Mouse (Mus musculus) spleen, postnatal 36 days (tissue): Measurements from ENCODE around the gene Nectin1.

Source experiments
- DNase-seq, 2 experiments: peaks; one replicate each; pipeline ENCODE4 v3.0.0; 2022; ENCODE audit warnings: low spot score in 2 of 2, mixed read lengths in 1 of 2

The Nectin1 gene

DNA sequence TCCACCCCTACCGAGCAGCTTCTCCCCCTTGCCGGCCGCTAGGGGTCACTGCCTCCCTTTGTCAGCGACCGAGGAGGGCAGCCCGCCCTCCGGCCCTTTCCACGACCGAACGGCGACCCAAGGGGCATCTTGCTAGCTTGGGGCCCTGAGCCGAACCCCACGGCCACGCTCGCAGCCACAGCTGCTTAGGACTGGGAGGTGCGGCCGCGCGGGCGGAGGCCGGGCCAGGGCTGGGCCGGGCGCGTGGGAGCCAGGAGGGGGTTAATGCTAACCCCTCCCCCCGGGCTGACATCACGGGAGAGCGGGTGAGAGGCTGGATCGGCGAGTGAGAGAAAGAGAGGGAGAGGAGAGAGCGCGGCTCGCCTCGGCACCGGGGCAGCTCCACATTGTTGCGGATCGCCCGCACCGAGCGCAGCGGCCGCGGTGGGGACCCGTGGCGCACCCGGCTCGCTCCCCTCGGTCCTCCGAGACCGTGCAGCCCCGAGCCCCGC, at the start of gene Nectin1:
Gene Nectin1, plus strand, starts transcription at position 338 of the 491 bp plus-strand sequence.
- DNase-seq, result peak; percentile 54 to 58

DNA sequence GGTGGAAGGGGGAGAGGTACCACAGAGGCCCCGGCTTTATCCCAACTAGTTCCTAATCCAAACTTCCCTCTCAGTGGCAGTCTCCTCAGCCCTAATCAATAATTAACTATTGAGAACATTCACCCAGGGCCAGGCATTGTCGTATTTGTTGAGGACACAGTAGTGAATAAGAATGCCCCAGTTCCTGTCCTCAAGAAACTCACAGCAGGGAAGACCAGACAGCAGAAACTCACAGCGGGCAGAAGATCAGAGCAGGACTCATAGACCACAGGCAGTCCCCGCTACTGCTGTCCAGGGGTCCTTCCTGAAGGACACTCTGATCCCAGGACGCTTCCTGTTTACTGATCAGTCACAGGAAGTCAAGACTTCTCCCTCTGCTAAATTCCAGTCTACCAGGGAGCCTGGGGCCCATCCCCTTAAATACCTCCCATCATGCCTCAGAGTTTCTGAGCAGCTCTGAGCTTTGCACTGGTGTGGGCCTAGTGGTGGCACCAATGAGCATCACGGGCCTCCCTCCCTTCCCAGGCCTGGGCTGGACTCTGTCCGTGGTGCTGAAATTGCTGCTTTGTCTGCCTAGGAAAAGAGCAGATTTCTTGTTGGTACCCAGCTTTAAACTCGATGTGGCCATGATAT, 45.6 kb upstream of the Nectin1 start:
- no peak for DNase-seq

DNA sequence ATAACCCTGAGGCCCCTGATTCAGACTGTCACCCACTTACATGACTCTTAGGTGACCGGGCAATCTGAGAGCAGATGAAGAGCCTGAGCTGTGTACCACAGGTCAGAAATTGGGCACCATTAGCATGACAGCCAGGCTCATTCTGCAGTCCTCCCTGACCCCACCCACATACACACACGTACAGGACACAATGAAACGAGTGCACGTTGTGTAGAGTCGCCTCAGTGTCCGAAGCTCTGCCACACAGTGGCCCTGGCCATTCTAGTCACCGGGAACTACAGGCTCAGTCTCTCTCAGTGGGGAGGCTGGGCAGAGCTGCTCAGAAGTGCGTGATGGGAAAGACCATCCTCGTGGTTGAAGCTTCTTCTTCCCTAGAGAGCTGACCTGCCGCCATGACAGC, 44.9 kb upstream of the Nectin1 start:
- no peak for DNase-seq

DNA sequence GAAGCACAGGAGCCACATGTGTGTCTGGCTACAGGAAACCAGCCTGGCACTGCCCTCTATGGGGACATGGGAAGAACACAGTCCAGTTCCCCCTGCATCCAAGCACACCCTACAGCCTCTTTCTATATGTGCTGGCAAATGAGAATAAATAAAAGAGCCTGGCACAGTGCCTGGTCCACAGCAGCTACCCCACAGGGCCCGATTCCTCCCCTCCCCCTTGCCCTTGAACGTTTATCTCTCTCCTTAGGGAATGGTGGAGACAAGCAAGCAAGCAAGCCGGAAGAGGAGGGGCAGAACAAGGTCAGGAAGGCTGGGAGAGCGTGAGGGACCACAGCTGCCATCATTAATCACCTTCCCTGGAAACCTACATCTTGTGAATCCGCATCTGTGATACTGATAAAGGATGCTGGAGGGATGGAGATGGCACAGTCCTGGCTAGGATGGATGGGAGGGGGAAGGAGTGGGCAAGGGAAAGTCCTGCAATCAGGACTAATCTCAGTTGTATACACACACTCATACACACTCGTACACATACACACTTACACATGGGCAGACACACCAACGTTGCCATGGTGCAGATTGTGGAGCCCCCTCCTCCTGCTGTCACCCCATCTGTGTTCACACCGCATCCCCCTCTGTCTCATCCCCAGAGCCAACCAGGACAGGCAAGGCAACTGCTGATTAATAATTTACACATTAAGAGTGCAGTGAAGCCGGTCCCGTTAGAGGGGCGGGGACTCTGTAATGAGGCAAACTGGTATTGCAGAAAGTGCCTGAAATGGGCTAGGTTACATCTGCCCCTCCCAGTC, 44.2 kb upstream of the Nectin1 start:
- DNase-seq, result no peak

DNA sequence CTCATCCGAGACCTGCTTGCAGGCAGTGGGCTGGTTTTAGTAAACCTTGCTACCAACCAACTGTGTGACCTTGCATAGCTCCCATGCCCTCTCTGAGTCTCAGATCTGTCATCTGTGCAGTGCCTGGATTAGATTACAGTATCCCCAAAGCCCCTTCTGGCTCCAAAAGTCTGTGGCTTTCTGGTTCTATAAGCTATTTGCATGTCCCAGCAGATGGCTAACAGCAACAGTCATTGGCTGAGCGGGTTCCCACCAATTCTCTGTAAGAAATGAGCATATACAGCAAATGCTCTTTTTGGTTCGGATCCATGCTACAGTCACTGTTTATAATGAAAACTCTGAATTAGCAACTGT, 43.6 kb upstream of the Nectin1 start:
- DNase-seq, result no peak

DNA sequence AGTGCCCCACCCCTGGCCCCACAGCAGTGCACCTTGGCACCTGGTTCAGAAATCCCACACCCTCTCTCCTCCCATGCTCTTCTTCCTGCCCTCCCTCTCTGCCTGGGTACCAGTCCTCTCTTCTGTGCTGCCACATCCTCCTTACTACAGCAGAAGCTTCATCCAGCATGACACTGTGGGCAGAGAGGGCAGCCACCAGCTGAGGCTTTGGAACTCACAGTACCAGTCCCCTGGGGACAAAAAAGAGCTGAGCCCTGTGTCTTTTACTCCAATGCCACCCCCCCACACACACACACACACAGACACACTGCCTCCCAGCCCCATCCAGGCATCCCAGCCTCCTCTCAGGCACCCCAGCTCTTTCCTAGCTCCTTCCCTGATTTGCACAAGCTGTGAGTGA, 42.0 kb upstream of the Nectin1 start:
- DNase-seq, result no peak

DNA sequence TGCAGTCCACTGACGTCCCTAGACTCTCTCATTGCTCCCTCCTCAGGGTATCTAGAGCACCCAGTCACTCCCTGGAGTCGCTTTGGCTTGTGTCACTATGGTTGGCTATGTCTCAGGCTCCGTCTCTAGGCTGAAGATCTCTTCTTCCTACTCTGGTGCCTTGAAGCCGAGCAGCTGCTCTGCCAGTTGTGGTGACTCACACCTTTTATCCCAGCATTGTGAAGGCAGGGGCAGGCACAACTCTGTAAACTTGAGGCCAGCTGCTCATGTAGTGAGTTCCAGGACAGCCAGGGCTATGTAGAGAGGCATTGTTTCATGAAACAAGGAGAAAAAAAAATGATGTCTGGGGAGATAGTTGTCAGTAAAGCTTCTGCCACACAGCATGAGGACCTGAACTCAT, 36.2 kb upstream of the Nectin1 start:
- DNase-seq, result no peak

DNA sequence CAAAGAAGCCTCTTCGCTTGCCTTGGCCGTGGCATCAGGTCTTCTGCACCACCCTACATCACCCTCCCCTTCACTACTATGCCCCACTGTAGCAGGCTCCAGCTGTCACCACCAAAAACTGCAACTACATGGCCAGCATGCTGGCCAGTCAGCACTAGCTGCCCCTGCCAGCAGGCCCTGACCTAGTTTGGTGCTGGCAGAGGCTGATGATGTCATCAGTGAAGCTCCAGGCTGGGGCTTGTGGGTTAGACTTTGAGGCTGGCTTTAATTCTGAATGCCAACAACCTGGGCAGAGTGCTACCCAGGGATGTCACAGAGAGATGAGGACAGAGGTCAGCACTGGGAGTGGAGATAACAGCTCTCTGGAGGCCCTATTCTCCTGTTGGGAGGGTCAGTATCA, 35.1 kb upstream of the Nectin1 start:
- DNase-seq, result no peak

DNA sequence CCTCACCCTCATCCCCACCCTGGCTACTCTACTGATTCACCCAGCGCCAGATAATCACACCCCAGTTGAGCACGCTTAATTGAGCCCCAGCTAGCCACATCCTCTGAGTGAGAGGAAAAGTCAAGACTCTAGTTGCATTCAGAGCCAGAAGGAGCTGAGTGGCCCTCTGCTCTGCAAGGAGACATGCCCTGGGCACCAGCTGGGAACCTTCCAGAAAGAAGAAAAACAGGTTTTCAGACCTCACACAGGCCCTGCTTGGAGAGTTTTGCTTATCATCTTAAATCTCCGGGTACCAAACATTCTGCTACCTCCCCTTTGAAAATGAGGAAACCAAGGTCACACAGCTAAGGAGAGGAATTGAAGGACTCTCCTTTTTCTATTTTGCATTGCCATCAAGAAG, 30.4 kb upstream of the Nectin1 start:
- DNase-seq, result no peak

DNA sequence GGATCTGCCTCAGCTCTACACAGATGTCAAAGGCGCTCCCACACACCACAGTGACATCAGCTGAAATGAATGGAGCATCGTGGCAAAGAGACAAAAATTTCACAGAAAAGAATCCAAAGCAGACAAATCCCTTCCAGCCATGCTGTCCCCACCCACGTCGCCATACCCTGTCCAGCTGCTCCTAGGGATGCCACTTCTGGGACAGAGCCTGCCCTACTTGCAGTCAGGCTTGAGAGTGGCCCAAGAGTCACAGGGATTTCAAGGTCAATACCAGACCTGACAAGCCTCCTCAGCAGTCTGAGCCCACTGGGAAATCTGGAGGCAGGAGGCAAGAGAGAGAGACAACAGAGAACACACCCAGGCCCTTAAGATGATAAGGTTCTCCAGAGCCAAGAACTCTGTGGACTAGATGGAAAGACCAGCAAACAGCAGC, 24.4 kb upstream of the Nectin1 start:
- DNase-seq, result no peak

DNA sequence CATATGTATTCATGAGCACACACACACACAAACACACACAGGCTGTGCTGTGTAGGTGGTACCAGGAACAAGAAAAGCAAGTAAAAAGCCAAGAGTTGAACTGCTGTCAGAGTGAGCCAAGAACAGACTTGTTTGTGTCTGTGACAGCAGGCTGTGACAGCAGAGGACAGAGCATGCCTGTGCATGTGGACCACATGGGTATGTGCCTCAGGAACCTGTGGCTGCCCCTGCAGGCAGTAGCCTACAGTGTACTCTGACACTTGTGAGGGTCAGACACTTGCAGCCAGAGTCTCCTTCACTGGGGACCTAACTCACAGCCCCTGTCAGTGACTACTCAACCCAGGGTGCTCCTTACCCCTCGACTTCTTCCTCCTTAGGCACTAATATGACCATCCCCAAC, 23.7 kb upstream of the Nectin1 start:
- DNase-seq, result no peak

DNA sequence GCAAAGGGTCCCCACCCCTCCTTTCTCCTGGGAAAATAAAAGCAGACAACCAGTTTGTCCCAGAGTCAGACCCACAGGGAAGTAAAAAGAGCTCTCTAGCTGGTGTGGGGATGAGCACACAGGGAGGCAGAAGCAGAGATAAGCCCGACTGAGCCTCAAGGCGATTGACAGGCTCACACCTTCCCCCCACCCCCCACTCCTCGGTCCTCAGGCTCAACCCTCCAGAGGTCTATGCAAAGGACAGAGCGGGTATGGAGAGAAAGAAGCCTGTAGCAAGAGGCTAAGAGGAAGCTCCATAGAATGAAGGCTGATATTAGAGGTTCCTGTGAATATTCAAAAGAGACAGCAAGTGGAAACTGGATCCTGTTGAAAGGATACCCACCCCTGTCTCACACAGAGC, 19.7 kb upstream of the Nectin1 start:
- DNase-seq, result no peak

DNA sequence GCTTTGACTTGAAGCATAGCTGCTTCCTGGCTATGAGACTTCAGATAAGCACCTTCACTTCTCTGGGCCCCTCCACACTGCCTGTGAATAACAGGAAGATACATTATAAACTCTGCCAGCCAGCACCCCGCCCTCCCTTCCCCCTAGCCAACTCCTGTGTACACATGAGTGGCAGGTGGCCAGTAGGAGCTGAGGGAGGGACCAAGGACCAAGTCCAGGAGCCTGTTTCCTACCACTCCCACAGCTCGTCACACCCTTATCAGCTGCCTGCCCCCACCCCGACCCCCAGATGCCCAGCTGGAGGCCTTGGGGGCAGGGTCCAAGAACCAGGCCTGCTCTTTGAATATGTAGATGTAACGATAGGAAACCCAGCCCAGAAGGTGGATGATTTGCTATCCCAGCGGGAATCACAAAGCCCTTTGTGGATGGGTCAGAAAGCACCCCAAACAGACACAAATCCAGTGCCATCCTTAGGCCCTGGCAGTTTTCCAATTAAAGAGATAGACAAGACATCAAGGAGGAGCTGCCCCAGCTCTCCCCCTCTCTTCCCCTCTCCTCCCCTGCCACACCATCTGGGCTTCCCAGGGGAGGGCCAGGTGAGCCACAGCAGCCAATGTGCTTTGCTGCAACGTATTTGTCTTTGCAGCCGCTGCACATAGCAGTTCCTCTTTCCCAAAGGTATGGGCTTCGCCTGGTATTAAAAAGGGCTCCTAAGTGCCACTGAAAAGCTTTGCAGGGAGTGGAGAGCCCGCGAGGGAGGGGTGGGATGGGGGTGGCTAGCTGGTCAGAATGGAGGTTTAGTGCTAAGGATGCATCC, 14.1 kb upstream of the Nectin1 start:
- no peak for DNase-seq

DNA sequence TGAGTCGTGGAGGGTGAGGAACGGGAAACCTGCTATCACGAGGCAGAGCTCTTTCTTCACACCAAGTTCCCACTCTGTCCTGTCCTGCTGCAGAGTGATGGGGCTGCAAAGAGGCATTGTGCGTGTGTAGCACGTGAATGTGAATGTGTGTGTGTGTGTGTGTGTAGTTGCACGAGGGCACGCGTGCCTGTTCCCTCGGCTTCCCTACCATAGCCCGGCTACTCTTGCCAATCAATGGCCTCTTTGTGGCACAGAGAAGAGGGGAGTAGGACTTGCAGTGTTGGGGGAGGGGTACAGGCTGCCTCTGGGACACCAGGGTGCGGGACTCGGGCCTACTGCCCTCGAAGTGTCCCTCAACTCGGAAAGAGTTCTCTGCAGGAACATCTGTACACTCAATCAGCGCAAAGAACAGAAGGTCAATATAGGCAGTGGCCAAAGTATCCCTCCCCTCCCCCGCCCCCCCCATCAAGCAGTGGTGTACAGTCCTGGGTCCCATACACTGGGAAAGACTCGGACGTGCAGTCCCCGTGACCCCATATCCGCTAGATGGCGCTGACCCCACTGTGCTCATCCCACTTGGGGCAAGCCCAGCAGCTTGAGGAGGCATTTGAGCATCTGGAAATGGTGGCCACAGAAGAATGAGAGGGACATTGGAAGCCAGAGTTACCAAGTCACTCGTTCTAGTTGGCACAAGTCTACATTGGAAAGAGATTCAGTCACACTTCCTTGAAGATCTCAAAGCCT, 13.3 kb upstream of the Nectin1 start:
- DNase-seq, result no peak

DNA sequence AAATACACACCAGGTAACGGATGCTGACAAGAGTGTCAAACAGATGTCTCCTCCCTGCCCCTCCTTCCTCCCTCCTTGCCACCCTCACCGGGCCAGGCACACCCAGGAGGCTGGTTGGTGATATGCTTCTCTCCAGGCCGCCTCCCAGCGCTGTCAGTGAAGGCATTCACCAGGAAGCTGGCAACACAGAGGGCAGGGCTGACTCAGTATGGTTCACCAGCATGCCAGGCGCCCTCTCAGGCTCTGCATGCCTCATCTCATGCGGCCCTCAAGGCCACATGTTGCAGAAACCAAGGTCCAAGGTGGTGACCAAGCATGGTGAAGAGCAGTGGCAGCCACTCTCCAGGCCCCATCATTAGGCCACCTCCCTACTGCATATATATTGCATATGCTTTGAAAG, 11.9 kb upstream of the Nectin1 start:
- DNase-seq, result no peak

DNA sequence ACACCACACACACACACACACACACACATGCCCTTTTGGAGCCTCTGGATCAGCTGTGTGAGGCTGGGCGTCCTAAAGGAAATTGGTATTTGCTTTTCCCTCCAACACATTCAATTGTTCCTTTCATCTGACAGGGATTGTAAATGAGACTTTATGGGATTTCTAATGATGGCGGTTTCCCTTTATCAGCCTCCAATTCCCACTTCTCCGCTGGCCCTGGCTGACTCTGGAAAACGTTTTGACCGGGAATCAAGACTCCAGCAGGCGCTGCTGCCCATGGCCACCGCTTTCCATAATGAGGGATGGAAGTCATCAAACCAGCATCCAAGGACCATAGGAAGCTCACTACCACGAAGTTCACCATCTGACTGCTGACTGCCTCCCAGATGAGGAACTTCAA, 11.1 kb upstream of the Nectin1 start:
- no peak for DNase-seq

DNA sequence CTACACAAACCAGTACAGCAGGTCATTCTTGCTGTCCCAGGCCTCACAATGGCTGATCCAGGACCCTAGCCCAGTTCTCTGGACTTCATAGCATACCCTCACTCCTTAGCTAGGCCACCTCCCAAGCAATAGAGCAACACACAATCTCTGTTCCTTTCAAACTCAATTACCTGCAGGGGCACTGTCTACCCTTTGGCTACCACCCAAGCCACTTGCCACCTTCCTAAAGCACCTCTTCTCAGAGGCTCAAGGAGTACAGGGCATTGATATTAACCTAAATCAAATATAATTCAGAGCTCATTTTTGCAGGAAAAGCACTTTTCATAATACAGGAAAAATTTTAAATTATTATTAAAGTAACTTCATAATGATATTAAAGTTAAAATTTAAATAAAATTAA, 8.8 kb upstream of the Nectin1 start:
- no peak for DNase-seq

DNA sequence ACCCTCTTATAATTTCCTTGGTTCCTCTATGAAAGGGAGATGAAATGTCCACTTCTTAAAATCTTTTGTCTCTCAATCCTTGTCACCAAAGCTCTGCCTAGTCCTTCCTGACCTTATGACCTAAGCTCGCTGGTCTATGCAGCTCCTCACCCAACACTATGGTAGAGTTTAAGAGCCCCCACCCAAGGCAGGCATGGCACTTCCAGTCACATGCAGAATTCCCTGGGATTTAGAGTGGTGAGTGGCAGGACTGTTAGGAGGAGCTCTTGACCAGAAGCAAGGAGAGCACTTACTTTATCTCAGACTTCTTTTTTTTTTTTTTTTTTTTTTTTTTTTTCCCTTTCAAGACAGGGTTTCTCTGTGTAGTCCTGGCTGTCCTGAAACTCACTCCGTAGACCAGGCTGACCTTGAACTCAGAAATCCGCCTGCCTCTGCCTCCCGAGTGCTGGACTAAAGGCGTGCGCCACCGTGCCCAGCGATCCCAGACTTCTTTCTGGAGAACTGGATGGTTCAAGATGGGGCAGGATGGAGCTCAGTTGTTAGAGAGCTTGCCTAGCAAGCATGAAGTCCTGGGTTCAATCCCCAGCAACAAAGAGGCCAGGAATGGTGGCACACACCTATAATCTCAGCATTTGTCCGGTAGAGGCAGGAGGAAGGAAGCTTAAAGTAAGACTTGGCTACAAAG, 7.6 kb upstream of the Nectin1 start:
- no peak for DNase-seq

DNA sequence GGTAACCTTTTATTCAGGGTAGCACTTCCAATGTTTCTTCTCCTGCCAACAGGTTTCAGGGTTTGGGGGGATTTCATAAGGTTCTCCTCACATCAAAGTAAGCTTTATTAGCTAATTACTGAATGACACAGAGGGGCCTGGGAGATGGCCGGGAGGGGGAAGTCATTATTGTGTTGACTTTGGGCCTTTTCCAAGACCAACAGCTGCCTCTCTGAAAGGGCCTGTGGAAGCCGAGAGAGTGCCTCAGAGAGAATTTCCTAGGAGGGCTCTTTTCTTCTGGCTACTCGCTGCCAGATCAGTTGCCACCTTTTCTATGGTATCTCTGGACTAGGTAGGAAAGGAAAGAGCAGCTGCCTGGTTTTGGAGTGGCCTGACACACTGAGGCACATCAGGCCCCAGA, 6.5 kb upstream of the Nectin1 start:
- DNase-seq, result no peak

DNA sequence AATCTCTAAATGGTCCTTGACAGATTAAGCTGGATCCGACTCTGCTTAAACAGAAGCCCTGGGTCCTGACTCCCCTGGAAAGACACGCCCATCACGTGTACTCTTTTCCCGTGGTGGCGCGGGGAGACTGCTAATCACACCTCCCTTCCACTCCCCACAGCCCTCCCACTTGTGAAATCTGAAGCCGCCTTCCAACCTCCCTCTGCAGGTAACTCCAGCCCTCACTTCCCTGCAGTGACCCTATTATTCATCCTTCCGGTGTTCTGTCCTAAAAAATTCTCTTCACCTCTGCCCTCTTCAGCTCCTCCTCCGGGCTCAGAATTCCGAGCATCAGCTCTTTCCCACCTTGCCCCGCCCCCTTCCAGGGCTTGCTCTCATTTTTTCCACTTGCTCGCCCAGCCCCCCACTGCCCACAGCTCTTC, 5.9 kb upstream of the Nectin1 start:
- DNase-seq, result no peak

DNA sequence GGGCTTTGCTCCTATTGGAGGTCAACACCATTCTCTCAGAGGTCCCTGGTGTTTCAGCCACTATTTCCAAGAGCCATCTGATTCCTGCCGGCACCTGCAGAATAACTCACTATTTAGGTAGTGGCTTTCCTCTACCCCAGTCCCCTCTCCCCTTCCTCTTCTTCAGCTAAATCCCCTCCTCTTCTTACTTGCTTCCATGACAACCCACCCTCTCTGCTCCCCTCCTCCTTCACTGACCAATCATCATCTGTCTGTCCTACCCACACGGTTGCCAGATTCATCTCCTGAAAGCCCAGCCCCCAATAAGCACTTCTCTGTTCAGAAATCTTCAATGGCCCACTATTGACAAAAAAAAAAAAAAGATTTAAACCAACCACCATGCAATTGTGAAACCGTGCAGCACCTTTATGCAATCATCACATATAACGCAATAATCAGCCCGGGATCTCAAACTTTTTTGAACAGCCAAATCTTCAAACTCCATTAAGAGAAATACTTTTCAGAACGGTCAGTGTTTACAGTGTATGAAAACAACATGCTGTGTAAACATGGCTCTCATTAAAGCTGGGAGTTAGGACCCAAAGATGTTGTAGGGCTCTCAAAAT, 5.2 kb upstream of the Nectin1 start:
- no peak for DNase-seq
